Comparison of ENCODE assay signal across 15 mouse cellular contexts in genomic region chr4:106043661-106044060, GRCm38 (mm10).
"Had no signal": no experiment of that assay in that cellular context is flagged by ENCODE, and none has a peak within 500 bp of the region (broad histone marks: within the 10 kb centered on the region; RNA-seq: fewer than 3 reads in every experiment).

No protein-coding gene starts in this region.

- H3K4me3 ChIP-seq: layer of hippocampus, adult 2 months; liver, embryonic 13.5 days; neural tube, embryonic 12.5 days; neural tube, embryonic 15.5 days had no signal

- H3K4me1 ChIP-seq: liver, embryonic 13.5 days had no signal

- H3K9me3 ChIP-seq: liver, embryonic 13.5 days; neural tube, embryonic 12.5 days; neural tube, embryonic 15.5 days had no signal

- H3K4me2 ChIP-seq: liver, embryonic 13.5 days; midbrain, embryonic 11.5 days; neural tube, embryonic 12.5 days; neural tube, embryonic 15.5 days had no signal

- H3K27me3 ChIP-seq: liver, embryonic 13.5 days; neural tube, embryonic 12.5 days; neural tube, embryonic 15.5 days had no signal

- H3K36me3 ChIP-seq: liver, embryonic 13.5 days; neural tube, embryonic 12.5 days; neural tube, embryonic 15.5 days had no signal

- DNase-seq: kidney, adult 9 months; kidney, postnatal 25 days; layer of hippocampus, adult 9-11 months; liver, embryonic 13.5 days; lung, adult 2 months; lung, postnatal 14 days; lung, postnatal 4 days; midbrain, embryonic 14.5 days; thymus, adult 18-20 months; thymus, postnatal 36 days had no signal

- H3K9ac ChIP-seq: liver, embryonic 13.5 days; neural tube, embryonic 12.5 days; neural tube, embryonic 15.5 days had no signal

- H3K27ac ChIP-seq: kidney, postnatal 0 days; layer of hippocampus, adult 2 months; liver, embryonic 13.5 days; neural tube, embryonic 12.5 days; neural tube, embryonic 15.5 days had no signal
